Mouse (Mus musculus): ENCODE results near the gene Ttc28. TPM values are rescaled to one million over a fixed set of nuclear protein-coding genes. Genes with fewer than 3 reads are reported as not detected.

Gene Ttc28
- polyA plus RNA-seq, 1 experiment from 2014 or later: 2.9 TPM

GRCm38 (mm10) chr5:111150581-111150980, 271.0 kb downstream of the Ttc28 start:
- H3K27ac ChIP-seq (ENCODE audit: low read depth, low read length): no peak overlapping the region
- no peak for TF ChIP-seq CTCF (IDR thresholded peaks at IDR 0.05; ENCODE audit: low read depth)
- H3K27me3 ChIP-seq (replicated peaks; ENCODE audit: control insufficient read depth, insufficient read depth, low read length): no peaks in the 10 kb centered on the region
- 97% methylated on average over 14 of the region's 14 CpGs for WGBS
- no peaks in the 10 kb centered on the region for H3K9me3 ChIP-seq (ENCODE audit: control insufficient read depth)
- ATAC-seq: no peak
- no peak overlapping the region for H3K9ac ChIP-seq (ENCODE audit: low read depth, low read length)
- no peaks in the 10 kb centered on the region for H3K36me3 ChIP-seq (ENCODE audit: control insufficient read depth, insufficient read depth)
- no peaks in the 10 kb centered on the region for H3K4me1 ChIP-seq (replicated peaks; ENCODE audit: control insufficient read depth, insufficient read depth, low read length)
- no peak overlapping the region for H3K4me3 ChIP-seq (ENCODE audit: low read depth, low read length)
- H3K4me2 ChIP-seq (replicated peaks; ENCODE audit: low read depth): no peak overlapping the region

- ATAC-seq: no peak
- 54% methylated on average over 19 of the region's 19 CpGs for WGBS
- Histone ChIP-seq H3K4me2 (replicated peaks; ENCODE audit: low read depth) (no peak overlapping the region), H3K27ac (ENCODE audit: low read depth, low read length) (no peak overlapping the region), H3K9me3 (ENCODE audit: control insufficient read depth) (no peaks in the 10 kb centered on the region), H3K4me1 (replicated peaks; ENCODE audit: control insufficient read depth, insufficient read depth, low read length) (no peaks in the 10 kb centered on the region; the same call in 1 of the 2 replicates), H3K9ac (ENCODE audit: low read depth, low read length) (no peak overlapping the region), H3K36me3 (ENCODE audit: control insufficient read depth, insufficient read depth) (no peaks in the 10 kb centered on the region; the same call in 1 of the 2 replicates), H3K4me3 (ENCODE audit: low read depth, low read length) (no peak overlapping the region), H3K27me3 (replicated peaks; ENCODE audit: control insufficient read depth, insufficient read depth, low read length) (no peaks in the 10 kb centered on the region)
- no peak for TF ChIP-seq CTCF (IDR thresholded peaks at IDR 0.05; ENCODE audit: low read depth)
Observed at GRCm38 (mm10) chr5:111151882-111152759, 272.5 kb downstream of the Ttc28 start.

- 41% methylated on average over 7 of the region's 7 CpGs for whole genome bisulfite sequencing
- Histone ChIP-seq H3K27me3 (replicated peaks; ENCODE audit: control insufficient read depth, insufficient read depth, low read length) (no peaks in the 10 kb centered on the region), H3K9ac (ENCODE audit: low read depth, low read length) (no peak overlapping the region), H3K36me3 (ENCODE audit: control insufficient read depth, insufficient read depth) (no peaks in the 10 kb centered on the region; the same call in 1 of the 2 replicates), H3K9me3 (ENCODE audit: control insufficient read depth) (no peaks in the 10 kb centered on the region), H3K4me2 (replicated peaks; ENCODE audit: low read depth) (no peak overlapping the region), H3K4me3 (ENCODE audit: low read depth, low read length) (no peak overlapping the region), H3K27ac (ENCODE audit: low read depth, low read length) (no peak overlapping the region), H3K4me1 (replicated peaks; ENCODE audit: control insufficient read depth, insufficient read depth, low read length) (no peaks in the 10 kb centered on the region; the same call in 1 of the 2 replicates)
- ATAC-seq: no peak
- TF ChIP-seq CTCF (IDR thresholded peaks at IDR 0.05; ENCODE audit: low read depth): no peak
Observed at GRCm38 (mm10) chr5:111154586-111154985, 275.0 kb downstream of the Ttc28 start.

- no peak for TF ChIP-seq CTCF (IDR thresholded peaks at IDR 0.05; ENCODE audit: low read depth)
- WGBS: 85% methylated on average over 4 of the region's 4 CpGs
Observed at GRCm38 (mm10) chr5:111155271-111155670, 275.7 kb downstream of the Ttc28 start.

GRCm38 (mm10) chr5:111155928-111156327, 276.3 kb downstream of the Ttc28 start:
- H3K27ac ChIP-seq (ENCODE audit: low read depth, low read length): no peak overlapping the region; the same call in 1 of the 2 replicates
- H3K4me3 ChIP-seq (ENCODE audit: low read depth, low read length): no peak overlapping the region
- no peak overlapping the region for H3K4me2 ChIP-seq (replicated peaks; ENCODE audit: low read depth)
- H3K27me3 ChIP-seq (replicated peaks; ENCODE audit: control insufficient read depth, insufficient read depth, low read length): no peaks in the 10 kb centered on the region
- WGBS: 84% methylated on average over 12 of the region's 12 CpGs
- TF ChIP-seq CTCF (IDR thresholded peaks at IDR 0.05; ENCODE audit: low read depth): no peak
- H3K9ac ChIP-seq (ENCODE audit: low read depth, low read length): no peak overlapping the region
- ATAC-seq: no peak
- no peaks in the 10 kb centered on the region; the same call in 1 of the 2 replicates for H3K4me1 ChIP-seq (replicated peaks; ENCODE audit: control insufficient read depth, insufficient read depth, low read length)
- no peaks in the 10 kb centered on the region; the same call in 1 of the 2 replicates for H3K36me3 ChIP-seq (ENCODE audit: control insufficient read depth, insufficient read depth)
- H3K9me3 ChIP-seq (ENCODE audit: control insufficient read depth): no peaks in the 10 kb centered on the region

More at GRCm38 (mm10) chr5:111155271-111155670, 275.7 kb downstream of the Ttc28 start:
- no peaks in the 10 kb centered on the region for H3K9me3 ChIP-seq (ENCODE audit: control insufficient read depth)
- H3K27ac ChIP-seq (ENCODE audit: low read depth, low read length): no peak overlapping the region
- H3K4me3 ChIP-seq (ENCODE audit: low read depth, low read length): no peak overlapping the region
- ATAC-seq: no peak
- no peaks in the 10 kb centered on the region for H3K27me3 ChIP-seq (replicated peaks; ENCODE audit: control insufficient read depth, insufficient read depth, low read length)
- no peak overlapping the region for H3K9ac ChIP-seq (ENCODE audit: low read depth, low read length)
- H3K4me2 ChIP-seq (replicated peaks; ENCODE audit: low read depth): no peak overlapping the region
- no peaks in the 10 kb centered on the region; the same call in 1 of the 2 replicates for H3K36me3 ChIP-seq (ENCODE audit: control insufficient read depth, insufficient read depth)
- no peaks in the 10 kb centered on the region; the same call in 1 of the 2 replicates for H3K4me1 ChIP-seq (replicated peaks; ENCODE audit: control insufficient read depth, insufficient read depth, low read length)

- Histone ChIP-seq H3K27ac (ENCODE audit: low read depth, low read length) (no peak overlapping the region), H3K4me3 (ENCODE audit: low read depth, low read length) (no peak overlapping the region), H3K36me3 (ENCODE audit: control insufficient read depth, insufficient read depth) (no peaks in the 10 kb centered on the region; the same call in 1 of the 2 replicates), H3K4me2 (replicated peaks; ENCODE audit: low read depth) (no peak overlapping the region), H3K9me3 (ENCODE audit: control insufficient read depth) (no peaks in the 10 kb centered on the region), H3K27me3 (replicated peaks; ENCODE audit: control insufficient read depth, insufficient read depth, low read length) (no peaks in the 10 kb centered on the region), H3K9ac (ENCODE audit: low read depth, low read length) (no peak overlapping the region), H3K4me1 (replicated peaks; ENCODE audit: control insufficient read depth, insufficient read depth, low read length) (no peaks in the 10 kb centered on the region; the same call in 1 of the 2 replicates)
- 90% methylated on average over 9 of the region's 9 CpGs for WGBS
- no peak for TF ChIP-seq CTCF (IDR thresholded peaks at IDR 0.05; ENCODE audit: low read depth)
- no peak for ATAC-seq
Observed at GRCm38 (mm10) chr5:111158266-111158665, 278.7 kb downstream of the Ttc28 start.

Measured in intestine, postnatal 0 days (tissue).